ENCODE assay signal across 8 mouse cellular contexts in the genomic region with DNA sequence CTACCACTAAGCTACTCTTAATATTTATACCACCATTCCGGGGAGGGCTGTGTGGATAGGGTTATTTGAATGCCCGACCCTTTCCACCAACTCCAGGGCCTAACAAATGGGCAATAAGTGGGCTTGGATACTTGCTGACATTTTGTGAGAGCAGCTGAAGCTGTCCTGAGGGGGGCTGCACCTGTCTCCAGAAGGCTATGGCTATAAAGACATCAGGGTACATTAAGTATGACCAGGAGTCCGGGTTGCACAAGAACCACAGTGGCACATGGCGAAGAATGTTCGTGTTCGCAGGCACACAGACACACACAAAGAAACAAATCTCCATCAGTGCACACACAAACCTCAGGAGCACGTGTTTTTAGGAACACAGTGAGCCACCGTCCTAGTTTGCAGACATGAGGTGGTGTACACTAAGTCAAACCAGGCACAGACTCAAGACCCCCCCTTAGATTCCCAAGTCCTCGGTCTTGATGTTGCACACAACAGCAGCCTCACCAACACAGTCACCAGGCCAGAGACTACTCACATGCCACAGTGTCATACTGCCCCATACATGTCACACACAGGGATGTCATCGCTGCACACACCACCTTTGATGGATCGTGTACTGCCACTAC. TPM values are rescaled to one million over a fixed set of nuclear protein-coding genes. Genes with fewer than 3 reads are reported as not detected.
DNase-seq lines count a peak whose midpoint lies in the region; ATAC-seq and TF ChIP-seq lines count a peak whose summit lies in the region.

No protein-coding gene starts in this region.

- H3K4me1 ChIP-seq in kidney, postnatal 0 days (replicated peaks; ENCODE audit: insufficient read depth, low read length): peaks cover 27% of the 10 kb centered on the region; the same call in 1 of the 2 replicates
- peaks cover 46% of the 10 kb centered on the region for H3K4me1 ChIP-seq in embryonic facial prominence, embryonic 15.5 days
- peaks cover 31% of the 10 kb centered on the region for H3K4me1 ChIP-seq in intestine, embryonic 16.5 days (ENCODE audit: control insufficient read depth, insufficient read depth, low read length)

- H3K9me3 ChIP-seq in kidney, postnatal 0 days (replicated peaks; ENCODE audit: low read length): no peaks in the 10 kb centered on the region
- H3K9me3 ChIP-seq in embryonic facial prominence, embryonic 15.5 days (replicated peaks): no peaks in the 10 kb centered on the region
- no peaks in the 10 kb centered on the region for H3K9me3 ChIP-seq in intestine, embryonic 16.5 days (ENCODE audit: control insufficient read depth, low read length)

- DNase-seq in kidney, postnatal 0 days (ENCODE audit: low spot score): no peak
- DNase-seq in kidney, postnatal 10 days: no peak
- DNase-seq in naive thymus-derived CD4-positive, alpha-beta T cell, adult 2 months (ENCODE audit: low read depth): peak; percentile 35
- no peak for DNase-seq in frontal cortex, postnatal 36 days (ENCODE audit: low spot score in 2 of 2)
- DNase-seq in layer of hippocampus, postnatal 14 days (ENCODE audit: low spot score in 2 of 2): no peak
- DNase-seq in left cerebral cortex, postnatal 36 days (ENCODE audit: low spot score in 2 of 2): no peak

- no peak for ATAC-seq in kidney, postnatal 0 days (replicated peaks; ENCODE audit: low FRiP score, low read depth)
- ATAC-seq in embryonic facial prominence, embryonic 15.5 days (ENCODE audit: insufficient number of reproducible peaks, low FRiP score, low TSS enrichment, low read depth): no peak
- ATAC-seq in intestine, embryonic 16.5 days: peak; percentile 0; the same call in 1 of the 2 replicates

- H3K36me3 ChIP-seq in kidney, postnatal 0 days (ENCODE audit: insufficient read depth, low read length): peaks cover 19% of the 10 kb centered on the region; the same call in 1 of the 2 replicates
- peaks cover 26% of the 10 kb centered on the region for H3K36me3 ChIP-seq in embryonic facial prominence, embryonic 15.5 days
- H3K36me3 ChIP-seq in intestine, embryonic 16.5 days (ENCODE audit: control insufficient read depth, insufficient read depth, low read length): peaks cover 4% of the 10 kb centered on the region; the same call in 1 of the 2 replicates

- TF ChIP-seq CTCF in kidney, postnatal 0 days (IDR thresholded peaks at IDR 0.05; ENCODE audit: low read depth): no peak

- H3K4me2 ChIP-seq in kidney, postnatal 0 days (ENCODE audit: low read length): peak overlapping the region; percentile 66
- H3K4me2 ChIP-seq in embryonic facial prominence, embryonic 15.5 days (replicated peaks): peak overlapping the region; percentile 70
- H3K4me2 ChIP-seq in intestine, embryonic 16.5 days (ENCODE audit: low read depth, low read length): peak overlapping the region; percentile 85

- H3K27me3 ChIP-seq in kidney, postnatal 0 days (ENCODE audit: insufficient read depth, low read length): no peaks in the 10 kb centered on the region
- no peaks in the 10 kb centered on the region for H3K27me3 ChIP-seq in embryonic facial prominence, embryonic 15.5 days
- no peaks in the 10 kb centered on the region for H3K27me3 ChIP-seq in intestine, embryonic 16.5 days (replicated peaks; ENCODE audit: control insufficient read depth, insufficient read depth, low read length)

- H3K27ac ChIP-seq in kidney, postnatal 0 days: peak overlapping the region; percentile 93
- peak overlapping the region; percentile 97 for H3K27ac ChIP-seq in embryonic facial prominence, embryonic 15.5 days (replicated peaks)
- peak overlapping the region; percentile 98 for H3K27ac ChIP-seq in intestine, embryonic 16.5 days (ENCODE audit: low read length)

- peak overlapping the region; percentile 69; the same call in 1 of the 2 replicates for H3K9ac ChIP-seq in kidney, postnatal 0 days (ENCODE audit: low read depth, low read length)
- peak overlapping the region; percentile 31 for H3K9ac ChIP-seq in embryonic facial prominence, embryonic 15.5 days
- H3K9ac ChIP-seq in intestine, embryonic 16.5 days (ENCODE audit: low read depth, low read length): peak overlapping the region; percentile 89

- intact Hi-C loops in left cerebral cortex, postnatal 36 days (cut with DNase I): loop anchor here (5.0 kb wide), 1 partner anchor 65 kb away; a partner anchor contains a TSS

- peak overlapping the region; percentile 62 for H3K4me3 ChIP-seq in kidney, postnatal 0 days (replicated peaks; ENCODE audit: low read depth, low read length)
- H3K4me3 ChIP-seq in embryonic facial prominence, embryonic 15.5 days (replicated peaks): peak overlapping the region; percentile 60
- peak overlapping the region; percentile 76 for H3K4me3 ChIP-seq in intestine, embryonic 16.5 days (ENCODE audit: low read length)

- WGBS in kidney, postnatal 0 days: 65% methylated on average over 11 of the region's 11 CpGs
- 67% methylated on average over 11 of the region's 11 CpGs for WGBS in embryonic facial prominence, embryonic 15.5 days
- WGBS in intestine, embryonic 16.5 days: 74% methylated on average over 11 of the region's 11 CpGs

RNA-seq across cellular contexts. Expression of a gene that starts 1.0 kb away (rescaled TPM):
- 64.4 and 65.4 TPM in 2 replicates for polyA plus RNA-seq in kidney, postnatal 0 days (2015; fragmentation: Nextera tagmentation; extraction: Ambion mirVana)
- 83.0 and 86.7 TPM in 2 replicates for polyA plus RNA-seq in embryonic facial prominence, embryonic 15.5 days (2015; fragmentation: Nextera tagmentation; extraction: Ambion mirVana)
- polyA plus RNA-seq in intestine, embryonic 16.5 days (2015; fragmentation: Nextera tagmentation; extraction: Ambion mirVana): 66.1 and 72.4 TPM in 2 replicates
- 10 to 100 TPM; 88.1 to 90.7 TPM for total RNA-seq in layer of hippocampus, postnatal 14 days (2021)
- total RNA-seq in left cerebral cortex, postnatal 36 days (2021): 10 to 100 TPM; 95.1 to 98.7 TPM

RNA-seq across cellular contexts. Expression of a gene that starts 11.1 kb away (rescaled TPM):
- 74.0 and 75.0 TPM in 2 replicates for polyA plus RNA-seq in kidney, postnatal 0 days (2015; fragmentation: Nextera tagmentation; extraction: Ambion mirVana)
- 72.4 and 73.1 TPM in 2 replicates for polyA plus RNA-seq in embryonic facial prominence, embryonic 15.5 days (2015; fragmentation: Nextera tagmentation; extraction: Ambion mirVana)
- 69.9 and 70.1 TPM in 2 replicates for polyA plus RNA-seq in intestine, embryonic 16.5 days (2015; fragmentation: Nextera tagmentation; extraction: Ambion mirVana)
- 10 to 100 TPM; 85.1 to 87.0 TPM for total RNA-seq in layer of hippocampus, postnatal 14 days (2021)
- total RNA-seq in left cerebral cortex, postnatal 36 days (2021): 10 to 100 TPM; 91.5 to 96.5 TPM

RNA-seq across cellular contexts. Expression of a gene that starts 13.3 kb away (rescaled TPM):
- polyA plus RNA-seq in kidney, postnatal 0 days (2015; fragmentation: Nextera tagmentation; extraction: Ambion mirVana): 0.30 and 0.54 TPM in 2 replicates
- 1.9 TPM in 1 of 2 replicates, not detected in the other for polyA plus RNA-seq in embryonic facial prominence, embryonic 15.5 days (2015; fragmentation: Nextera tagmentation; extraction: Ambion mirVana)
- polyA plus RNA-seq in intestine, embryonic 16.5 days (2015; fragmentation: Nextera tagmentation; extraction: Ambion mirVana): not detected in 2 replicates
- not detected for total RNA-seq in layer of hippocampus, postnatal 14 days (2021)
- not detected for total RNA-seq in left cerebral cortex, postnatal 36 days (2021)

RNA-seq across cellular contexts. Expression of a gene that starts 13.4 kb away (rescaled TPM):
- 17.6 and 23.5 TPM in 2 replicates for polyA plus RNA-seq in kidney, postnatal 0 days (2015; fragmentation: Nextera tagmentation; extraction: Ambion mirVana)
- polyA plus RNA-seq in embryonic facial prominence, embryonic 15.5 days (2015; fragmentation: Nextera tagmentation; extraction: Ambion mirVana): 37.4 and 53.5 TPM in 2 replicates
- polyA plus RNA-seq in intestine, embryonic 16.5 days (2015; fragmentation: Nextera tagmentation; extraction: Ambion mirVana): 3.8 and 5.1 TPM in 2 replicates
- 10 to 100 TPM in 1 of 2 experiments, 1 to 10 TPM in 1; 5.6 to 15.8 TPM for total RNA-seq in layer of hippocampus, postnatal 14 days (2021)
- 1 to 10 TPM; 1.2 to 1.9 TPM for total RNA-seq in left cerebral cortex, postnatal 36 days (2021)

RNA-seq across cellular contexts. Expression of a gene that starts 14.1 kb away (rescaled TPM):
- polyA plus RNA-seq in kidney, postnatal 0 days (2015; fragmentation: Nextera tagmentation; extraction: Ambion mirVana): not detected in 2 replicates
- 2.1 and 4.7 TPM in 2 replicates for polyA plus RNA-seq in embryonic facial prominence, embryonic 15.5 days (2015; fragmentation: Nextera tagmentation; extraction: Ambion mirVana)
- polyA plus RNA-seq in intestine, embryonic 16.5 days (2015; fragmentation: Nextera tagmentation; extraction: Ambion mirVana): 0.09 TPM in 1 of 2 replicates, not detected in the other
- not detected for total RNA-seq in layer of hippocampus, postnatal 14 days (2021)
- total RNA-seq in left cerebral cortex, postnatal 36 days (2021): not detected

Comparison
In these comparisons a context has a peak if more than half of its experiments do, and no peak if none do; other contexts are left out.
1. H3K9ac ChIP-seq: peak in every context shown above with its lines; median percentile 89 in intestine, embryonic 16.5 days; 69 in kidney, postnatal 0 days; 31 in embryonic facial prominence, embryonic 15.5 days.